Mouse (Mus musculus): ENCODE data around the gene Map2k2.

GRCm38 (mm10) chr10:81134181-81134587, 28.5 kb downstream of the Map2k2 start:
- no peak for TF ChIP-seq CTCF (IDR thresholded peaks at IDR 0.05; ENCODE audit: extremely low read depth, insufficient read depth, insufficient read length, insufficient replicate concordance)
- TF ChIP-seq POLR2A (IDR thresholded peaks at IDR 0.05; ENCODE audit: low read depth, low read length) = no peak; the same call in 1 of the 2 replicates

All from spleen, adult 2 months (tissue).